Mouse (Mus musculus) spleen, adult 2 months (tissue): ENCODE results near the gene Gmeb2.

ENCODE experiments used
- CTCF ChIP-seq: fragments of 200-500 bp; IDR thresholded peaks from 2 replicates; pipeline ENCODE4 v1.5.1; 2011; ENCODE audit warnings: mild to moderate bottlenecking, inconsistent platforms; ENCODE audit not compliant: insufficient read depth, insufficient read length, insufficient replicate concordance; ENCODE audit errors: extremely low read depth
- POLR2A ChIP-seq: fragments of 200-500 bp; IDR thresholded peaks from 2 replicates; pipeline ENCODE4 v1.6.1; 2011; ENCODE audit warnings: low read depth, low read length, inconsistent platforms

DNA sequence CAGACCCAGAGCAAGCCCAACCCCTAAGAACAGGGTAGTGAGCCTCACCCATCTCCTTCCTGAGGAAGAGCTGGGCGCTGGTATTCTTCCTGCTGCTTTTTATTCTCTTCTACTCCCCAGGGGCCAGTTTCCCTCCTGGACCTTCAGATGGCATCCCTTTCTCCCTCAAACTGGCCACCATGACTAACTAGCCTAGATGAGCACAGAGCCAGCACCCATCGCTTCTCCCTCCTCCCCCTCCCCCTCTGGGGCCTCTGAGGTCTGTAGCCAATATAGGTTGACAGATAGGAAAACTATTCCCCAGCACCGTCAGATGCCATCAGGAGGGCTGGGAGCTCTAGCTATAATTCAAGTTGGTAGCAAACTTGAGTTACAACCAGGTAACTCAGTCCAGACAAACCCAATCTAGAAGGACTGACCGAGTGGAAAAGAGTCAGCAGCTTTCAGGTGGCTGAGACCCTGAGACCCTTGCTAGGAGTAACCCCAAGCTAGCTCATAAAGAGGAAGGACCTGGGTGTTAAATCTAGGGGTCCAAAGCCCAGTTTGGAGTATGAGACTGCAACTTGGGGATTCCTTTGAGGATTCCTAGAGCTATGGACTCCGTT is 68.9 kb downstream of the Gmeb2 start:
- TF ChIP-seq POLR2A: no peak
- TF ChIP-seq CTCF: no peak
